Mouse (Mus musculus): ENCODE data around the gene Ccdc83. TPM values are rescaled to one million over a fixed set of nuclear protein-coding genes. Genes with fewer than 3 reads are reported as not detected.

Gene Ccdc83
- not detected in 2 replicates for polyA plus RNA-seq (2015; fragmentation: Nextera tagmentation; extraction: Ambion mirVana)

GRCm38 (mm10) chr7:90265289-90265970 lies at the start of gene Ccdc83:
TSS of gene Ccdc83 (minus strand) at chr7:90265777.
- H3K4me3 ChIP-seq (ENCODE audit: low read depth, low read length): peak within 1 kb of the TSS; percentile 5; the same call in 1 of the 2 replicates
- H3K27me3 ChIP-seq (replicated peaks; ENCODE audit: control insufficient read depth, insufficient read depth, low read length): no peaks in the 10 kb centered on the region
- peak; percentile 61 for ATAC-seq
- H3K4me1 ChIP-seq (replicated peaks; ENCODE audit: control insufficient read depth, insufficient read depth, low read length): no peaks in the 10 kb centered on the region
- no peaks in the 10 kb centered on the region for H3K36me3 ChIP-seq (ENCODE audit: control insufficient read depth, insufficient read depth)
- WGBS: 7% methylated on average over 28 of the region's 28 CpGs
- TF ChIP-seq CTCF (IDR thresholded peaks at IDR 0.05; ENCODE audit: low read depth): peak; percentile 98
- H3K4me2 ChIP-seq (replicated peaks; ENCODE audit: low read depth): peak within 1 kb of the TSS; percentile 49
- no peak within 1 kb of the TSS for H3K27ac ChIP-seq (ENCODE audit: low read depth, low read length)
- no peak within 1 kb of the TSS for H3K9ac ChIP-seq (ENCODE audit: low read depth, low read length)
- H3K9me3 ChIP-seq (ENCODE audit: control insufficient read depth): no peaks in the 10 kb centered on the region

- Histone ChIP-seq H3K27ac (ENCODE audit: low read depth, low read length) (no peak overlapping the region), H3K9me3 (ENCODE audit: control insufficient read depth) (no peaks in the 10 kb centered on the region), H3K4me3 (ENCODE audit: low read depth, low read length) (no peak overlapping the region), H3K9ac (ENCODE audit: low read depth, low read length) (no peak overlapping the region), H3K36me3 (ENCODE audit: control insufficient read depth, insufficient read depth) (no peaks in the 10 kb centered on the region), H3K4me2 (replicated peaks; ENCODE audit: low read depth) (no peak overlapping the region), H3K27me3 (replicated peaks; ENCODE audit: control insufficient read depth, insufficient read depth, low read length) (no peaks in the 10 kb centered on the region), H3K4me1 (replicated peaks; ENCODE audit: control insufficient read depth, insufficient read depth, low read length) (no peaks in the 10 kb centered on the region)
- 67% methylated on average over 3 of the region's 3 CpGs for WGBS
- TF ChIP-seq CTCF (IDR thresholded peaks at IDR 0.05; ENCODE audit: low read depth): no peak
- ATAC-seq: no peak
These were observed 47.8 kb upstream of the Ccdc83 start for GRCm38 (mm10) chr7:90313421-90313820.

GRCm38 (mm10) chr7:90312151-90312883 lies 46.7 kb upstream of the Ccdc83 start:
- WGBS: 49% methylated on average over 7 of the region's 7 CpGs
- no peaks in the 10 kb centered on the region for H3K4me1 ChIP-seq (replicated peaks; ENCODE audit: control insufficient read depth, insufficient read depth, low read length)
- no peak overlapping the region for H3K9ac ChIP-seq (ENCODE audit: low read depth, low read length)
- ATAC-seq: peak; percentile 59; the same call in 1 of the 2 replicates
- no peaks in the 10 kb centered on the region for H3K27me3 ChIP-seq (replicated peaks; ENCODE audit: control insufficient read depth, insufficient read depth, low read length)
- H3K4me3 ChIP-seq (ENCODE audit: low read depth, low read length): no peak overlapping the region
- H3K27ac ChIP-seq (ENCODE audit: low read depth, low read length): no peak overlapping the region
- TF ChIP-seq CTCF (IDR thresholded peaks at IDR 0.05; ENCODE audit: low read depth): no peak
- no peaks in the 10 kb centered on the region for H3K9me3 ChIP-seq (ENCODE audit: control insufficient read depth)
- H3K36me3 ChIP-seq (ENCODE audit: control insufficient read depth, insufficient read depth): no peaks in the 10 kb centered on the region
- H3K4me2 ChIP-seq (replicated peaks; ENCODE audit: low read depth): no peak overlapping the region

GRCm38 (mm10) chr7:90308003-90308402 lies 42.4 kb upstream of the Ccdc83 start:
- H3K9ac ChIP-seq (ENCODE audit: low read depth, low read length): no peak overlapping the region
- no peak overlapping the region for H3K27ac ChIP-seq (ENCODE audit: low read depth, low read length)
- no peaks in the 10 kb centered on the region for H3K27me3 ChIP-seq (replicated peaks; ENCODE audit: control insufficient read depth, insufficient read depth, low read length)
- H3K36me3 ChIP-seq (ENCODE audit: control insufficient read depth, insufficient read depth): no peaks in the 10 kb centered on the region
- no peak for TF ChIP-seq CTCF (IDR thresholded peaks at IDR 0.05; ENCODE audit: low read depth)
- H3K4me1 ChIP-seq (replicated peaks; ENCODE audit: control insufficient read depth, insufficient read depth, low read length): no peaks in the 10 kb centered on the region
- H3K9me3 ChIP-seq (ENCODE audit: control insufficient read depth): no peaks in the 10 kb centered on the region
- H3K4me3 ChIP-seq (ENCODE audit: low read depth, low read length): no peak overlapping the region
- ATAC-seq: no peak
- no peak overlapping the region for H3K4me2 ChIP-seq (replicated peaks; ENCODE audit: low read depth)
- WGBS: 74% methylated on average over 6 of the region's 6 CpGs

GRCm38 (mm10) chr7:90306968-90307367 lies 41.4 kb upstream of the Ccdc83 start:
- no peak overlapping the region for H3K9ac ChIP-seq (ENCODE audit: low read depth, low read length)
- H3K9me3 ChIP-seq (ENCODE audit: control insufficient read depth): no peaks in the 10 kb centered on the region
- H3K4me2 ChIP-seq (replicated peaks; ENCODE audit: low read depth): no peak overlapping the region
- H3K4me3 ChIP-seq (ENCODE audit: low read depth, low read length): no peak overlapping the region
- no peaks in the 10 kb centered on the region for H3K36me3 ChIP-seq (ENCODE audit: control insufficient read depth, insufficient read depth)
- no peaks in the 10 kb centered on the region for H3K27me3 ChIP-seq (replicated peaks; ENCODE audit: control insufficient read depth, insufficient read depth, low read length)
- no peaks in the 10 kb centered on the region for H3K4me1 ChIP-seq (replicated peaks; ENCODE audit: control insufficient read depth, insufficient read depth, low read length)
- TF ChIP-seq CTCF (IDR thresholded peaks at IDR 0.05; ENCODE audit: low read depth): no peak
- 100% methylated on average over 1 of the region's 1 CpGs for WGBS
- no peak overlapping the region for H3K27ac ChIP-seq (ENCODE audit: low read depth, low read length)
- ATAC-seq: no peak

- Histone ChIP-seq H3K4me1 (replicated peaks; ENCODE audit: control insufficient read depth, insufficient read depth, low read length) (no peaks in the 10 kb centered on the region), H3K4me3 (ENCODE audit: low read depth, low read length) (no peak overlapping the region), H3K9ac (ENCODE audit: low read depth, low read length) (no peak overlapping the region), H3K9me3 (ENCODE audit: control insufficient read depth) (no peaks in the 10 kb centered on the region), H3K36me3 (ENCODE audit: control insufficient read depth, insufficient read depth) (no peaks in the 10 kb centered on the region), H3K4me2 (replicated peaks; ENCODE audit: low read depth) (no peak overlapping the region), H3K27ac (ENCODE audit: low read depth, low read length) (no peak overlapping the region), H3K27me3 (replicated peaks; ENCODE audit: control insufficient read depth, insufficient read depth, low read length) (no peaks in the 10 kb centered on the region)
- WGBS: 37% methylated on average over 3 of the region's 3 CpGs
- TF ChIP-seq CTCF (IDR thresholded peaks at IDR 0.05; ENCODE audit: low read depth): no peak
- no peak for ATAC-seq
These were observed 40.5 kb upstream of the Ccdc83 start for GRCm38 (mm10) chr7:90306079-90306478.

Measured in intestine, postnatal 0 days (tissue).